Comparison of ENCODE assay signal across 8 mouse cellular contexts in the genomic region with DNA sequence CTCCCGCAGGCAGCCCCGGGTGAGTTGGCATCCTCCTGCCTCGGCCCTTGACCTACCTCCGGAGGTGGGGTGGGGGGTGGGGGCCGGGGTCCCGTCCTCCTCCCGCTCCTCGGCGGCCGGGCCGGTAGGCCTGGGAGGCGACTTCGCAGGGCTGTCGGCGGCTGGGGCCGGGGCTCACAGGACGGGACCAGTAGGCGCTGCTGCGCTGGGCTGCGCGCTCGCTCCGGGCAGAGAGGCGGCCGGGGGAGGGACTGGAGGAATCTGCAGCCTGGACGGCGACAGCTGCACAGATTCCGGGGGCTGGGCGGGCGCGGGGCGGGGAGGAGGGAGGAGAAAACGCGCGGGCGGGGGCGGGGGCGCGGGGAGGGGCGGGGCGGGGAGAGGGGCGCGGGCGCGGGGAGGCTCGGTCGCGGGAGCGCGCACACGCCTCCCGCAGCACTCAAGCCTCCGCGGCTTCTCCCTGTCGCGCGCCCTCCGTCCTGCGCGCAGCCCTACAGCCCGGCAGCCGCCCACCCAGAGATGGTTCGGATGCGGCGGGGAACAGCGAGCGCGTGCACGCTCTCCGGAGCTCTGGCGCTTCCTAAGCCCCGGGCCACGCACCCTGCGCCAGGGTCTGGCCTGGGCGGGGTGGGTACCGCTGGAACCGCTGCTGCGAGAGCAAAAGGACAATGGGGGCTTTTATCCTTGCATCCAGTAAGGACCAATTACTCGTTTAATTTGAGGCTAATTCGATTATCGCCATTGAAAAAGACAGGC. TPM values are rescaled to one million over a fixed set of nuclear protein-coding genes. Genes with fewer than 3 reads are reported as not detected.
DNase-seq lines count a peak whose midpoint lies in the region; ATAC-seq and TF ChIP-seq lines count a peak whose summit lies in the region.

TSS of gene Sptbn1 (minus strand) at position 284 of the 756 bp plus-strand sequence.

- peak; percentile 89 for DNase-seq in R1 (ENCODE audit: low read depth, low spot score)
- peak; percentile 71 to 81 for DNase-seq in cerebellum, postnatal 36 days
- DNase-seq in frontal cortex, postnatal 36 days (ENCODE audit: low spot score in 2 of 2): peak; percentile 83 to 84
- DNase-seq in layer of hippocampus, postnatal 14 days (ENCODE audit: low spot score in 2 of 2): peak; percentile 88 to 90
- DNase-seq in lung, postnatal 0 days (ENCODE audit: low spot score): peak; percentile 99
- DNase-seq in ovary, postnatal 14 days (ENCODE audit: low spot score): peak; percentile 77
- DNase-seq in thymus, postnatal 25 days: peak; percentile 29

- peak; percentile 13; the same call in 1 of the 2 replicates for TF ChIP-seq CTCF in lung, postnatal 0 days (IDR thresholded peaks at IDR 0.05)

- peak within 1 kb of the TSS; percentile 99 for H3K4me3 ChIP-seq in hindbrain, embryonic 13.5 days
- H3K4me3 ChIP-seq in lung, postnatal 0 days (ENCODE audit: low read depth, low read length): peak within 1 kb of the TSS; percentile 99

- peak within 1 kb of the TSS; percentile 80 for H3K4me2 ChIP-seq in hindbrain, embryonic 13.5 days
- H3K4me2 ChIP-seq in lung, postnatal 0 days (replicated peaks; ENCODE audit: low read depth, low read length): peak within 1 kb of the TSS; percentile 75

- H3K27ac ChIP-seq in hindbrain, embryonic 13.5 days: peak within 1 kb of the TSS; percentile 98
- peak within 1 kb of the TSS; percentile 98 for H3K27ac ChIP-seq in lung, postnatal 0 days (ENCODE audit: low read length)

- peak within 1 kb of the TSS; percentile 97 for H3K9ac ChIP-seq in hindbrain, embryonic 13.5 days
- peak within 1 kb of the TSS; percentile 99 for H3K9ac ChIP-seq in lung, postnatal 0 days (replicated peaks; ENCODE audit: low read depth)

- under 1% methylated on average over 54 of the region's 81 CpGs for WGBS in hindbrain, embryonic 13.5 days
- 5% methylated on average over 29 of the region's 81 CpGs for WGBS in lung, postnatal 0 days

- H3K9me3 ChIP-seq in hindbrain, embryonic 13.5 days: no peaks in the 10 kb centered on the region
- no peaks in the 10 kb centered on the region for H3K9me3 ChIP-seq in lung, postnatal 0 days (ENCODE audit: low read length)

- peaks cover 38% of the 10 kb centered on the region for H3K4me1 ChIP-seq in hindbrain, embryonic 13.5 days (replicated peaks)
- H3K4me1 ChIP-seq in lung, postnatal 0 days (ENCODE audit: insufficient read depth, low read depth, low read length): peaks cover 8% of the 10 kb centered on the region; the same call in 1 of the 2 replicates

- ATAC-seq in hindbrain, embryonic 13.5 days (ENCODE audit: low FRiP score): peak; percentile 96
- ATAC-seq in lung, postnatal 0 days: peak; percentile 93

- H3K36me3 ChIP-seq in hindbrain, embryonic 13.5 days: no peaks in the 10 kb centered on the region
- H3K36me3 ChIP-seq in lung, postnatal 0 days (ENCODE audit: insufficient read depth, low read length): no peaks in the 10 kb centered on the region

- peaks cover 3% of the 10 kb centered on the region; the same call in 1 of the 2 replicates for H3K27me3 ChIP-seq in hindbrain, embryonic 13.5 days
- H3K27me3 ChIP-seq in lung, postnatal 0 days (replicated peaks; ENCODE audit: insufficient read depth, low read length): no peaks in the 10 kb centered on the region

- TF ChIP-seq EP300 in lung, postnatal 0 days (IDR thresholded peaks at IDR 0.05): no peak

RNA-seq across cellular contexts. Expression of gene Sptbn1, which starts in this region (rescaled TPM):
- polyA plus RNA-seq in hindbrain, embryonic 13.5 days (2015; fragmentation: Nextera tagmentation; extraction: Ambion mirVana): 154 and 156 TPM in 2 replicates
- total RNA-seq in layer of hippocampus, postnatal 14 days (2021): 100 to 1,000 TPM; 675 to 713 TPM
- 220 and 256 TPM in 2 replicates for polyA plus RNA-seq in lung, postnatal 0 days (2015; fragmentation: Nextera tagmentation; extraction: Ambion mirVana)

Comparison
In these comparisons a context has a peak if more than half of its experiments do, and no peak if none do; other contexts are left out.
1. Peak in every context shown above with its lines: DNase-seq, ATAC-seq, H3K4me3 ChIP-seq and H3K27ac ChIP-seq.
2. DNase-seq: peak in every context shown above with its lines; median percentile 99 in lung, postnatal 0 days; 89 in R1; 89 in layer of hippocampus, postnatal 14 days; 84 in frontal cortex, postnatal 36 days; 77 in ovary, postnatal 14 days; 76 in cerebellum, postnatal 36 days; 29 in thymus, postnatal 25 days.